Mouse (Mus musculus) thymus, postnatal 10 days (tissue): ENCODE measurements at regions not wholly inside any gene's neighbourhood (a gene's known extent, or its start where the extent isn't known, plus 50 kb on each side); places are given as distances from the start of the nearest gene placed in this dataset.

Source experiments
- DNase-seq, 2 experiments: peaks; one replicate each; pipeline ENCODE4 v3.0.0; 2021; ENCODE audit warnings: low spot score in 2 of 2

- DNase-seq = no peak
These were observed 209.1 kb downstream of the Bcl2l11 start for GRCm38 (mm10) chr2:128334757-128335500.

- no peak for DNase-seq
These were observed 211.4 kb downstream of the Bcl2l11 start for GRCm38 (mm10) chr2:128337192-128337591.

- no peak for DNase-seq
These were observed 212.0 kb downstream of the Bcl2l11 start for GRCm38 (mm10) chr2:128337791-128338190.

- no peak for DNase-seq
These were observed 212.6 kb downstream of the Bcl2l11 start for GRCm38 (mm10) chr2:128338474-128338873.

GRCm38 (mm10) chr2:128339061-128339642 is 213.3 kb downstream of the Bcl2l11 start:
- DNase-seq = no peak

GRCm38 (mm10) chr2:128339643-128340487 is 214.0 kb downstream of the Bcl2l11 start:
- DNase-seq = no peak

DNA sequence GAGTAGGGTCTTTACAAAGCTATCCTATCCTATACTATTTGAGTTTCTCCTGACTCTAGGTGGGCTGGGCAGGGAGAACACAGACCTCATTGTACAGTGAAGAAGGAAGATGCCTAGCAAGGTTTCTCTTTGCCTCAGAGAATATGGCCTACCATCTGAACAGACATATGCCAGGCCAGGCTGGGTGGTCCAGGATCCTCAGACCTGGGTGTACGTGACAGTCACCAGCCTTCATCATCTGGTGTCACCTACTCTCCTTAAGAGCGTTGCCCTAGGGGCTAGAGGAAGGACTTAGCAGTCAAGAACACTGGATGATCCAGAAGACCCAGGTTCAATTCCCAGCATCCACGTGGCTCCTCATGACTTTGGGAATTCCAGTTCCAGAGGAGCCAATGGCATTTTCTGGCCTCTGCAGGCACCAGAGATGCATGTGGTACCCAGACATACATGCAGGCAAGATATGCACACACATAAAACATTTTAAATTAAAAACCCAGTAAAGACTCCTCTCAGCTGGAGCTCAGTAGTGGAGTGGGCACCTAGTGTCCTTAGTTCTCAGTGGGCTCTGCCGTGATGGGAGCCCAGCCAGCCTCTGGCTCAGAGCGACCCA is 214.9 kb downstream of the Bcl2l11 start:
- DNase-seq = no peak

- DNase-seq = no peak
These were observed 216.4 kb downstream of the Bcl2l11 start for GRCm38 (mm10) chr2:128342212-128342611.

DNA sequence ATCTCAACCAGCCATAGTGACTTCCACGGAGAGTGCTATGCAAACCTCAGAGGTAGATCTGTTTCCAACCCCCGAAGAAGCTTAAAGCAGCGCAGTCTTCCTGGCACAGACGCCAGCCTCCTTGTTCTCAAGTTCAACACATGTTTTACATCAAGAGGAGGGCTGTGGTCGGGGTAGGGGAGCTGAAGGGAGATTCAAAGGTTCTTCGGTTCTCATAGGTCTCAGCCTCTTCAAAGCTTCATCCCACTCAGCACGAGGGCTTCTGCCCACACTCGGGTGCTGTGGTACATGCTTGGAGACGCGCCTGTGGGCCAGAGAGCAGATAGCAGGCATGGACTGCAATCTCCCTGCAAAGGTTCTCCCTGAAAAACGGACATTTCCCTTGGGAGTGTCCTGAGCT is 219.7 kb downstream of the Bcl2l11 start:
- DNase-seq = peak; percentile 18 to 19

- DNase-seq = no peak
These were observed 222.7 kb downstream of the Bcl2l11 start for GRCm38 (mm10) chr2:128348556-128348955.

- no peak for DNase-seq
These were observed 225.6 kb downstream of the Bcl2l11 start for GRCm38 (mm10) chr2:128351405-128351804.

- DNase-seq = no peak
These were observed 226.7 kb downstream of the Bcl2l11 start for GRCm38 (mm10) chr2:128352533-128352932.

DNA sequence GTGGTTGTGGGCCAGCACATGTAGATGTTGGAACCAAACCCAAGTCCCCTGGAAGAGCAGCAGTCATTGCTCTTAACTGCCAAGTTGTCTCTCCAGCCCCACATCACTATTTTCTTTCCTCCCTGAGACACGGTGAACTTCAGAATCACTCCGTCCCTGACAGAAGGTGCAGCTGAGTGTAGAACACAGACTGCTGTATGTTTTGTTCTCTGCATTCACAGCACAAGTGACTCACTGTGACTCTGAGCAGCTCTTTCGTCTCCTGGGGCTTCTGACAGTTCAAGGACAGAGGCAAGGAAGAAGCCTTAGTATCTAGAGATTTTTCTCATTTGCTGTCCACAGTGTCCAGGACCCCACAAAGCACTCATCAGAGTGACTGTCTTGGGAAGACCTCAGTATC is 227.6 kb downstream of the Bcl2l11 start:
- no peak for DNase-seq

GRCm38 (mm10) chr2:128356326-128356725 is 230.5 kb downstream of the Bcl2l11 start:
- no peak for DNase-seq

DNA sequence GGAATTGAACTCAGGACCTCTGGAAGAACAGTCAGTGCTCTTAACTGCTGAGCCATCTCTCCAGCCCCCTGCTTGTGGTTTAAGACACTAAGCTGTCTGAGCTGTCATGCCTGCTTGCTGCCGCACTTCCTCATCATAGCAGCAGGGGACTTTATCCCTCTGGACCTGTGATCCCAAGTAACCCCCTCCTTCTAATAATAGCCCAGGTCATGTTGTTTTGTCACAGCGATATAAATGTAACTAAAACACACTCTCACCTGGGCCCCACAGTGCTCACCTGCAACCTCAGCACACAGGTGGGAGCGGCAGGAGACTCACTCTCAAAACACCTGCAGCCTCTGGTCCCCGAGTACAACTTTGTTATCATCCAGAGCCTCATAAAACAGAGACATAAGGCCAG is 231.9 kb upstream of the Spdye4c start:
- no peak for DNase-seq

DNA sequence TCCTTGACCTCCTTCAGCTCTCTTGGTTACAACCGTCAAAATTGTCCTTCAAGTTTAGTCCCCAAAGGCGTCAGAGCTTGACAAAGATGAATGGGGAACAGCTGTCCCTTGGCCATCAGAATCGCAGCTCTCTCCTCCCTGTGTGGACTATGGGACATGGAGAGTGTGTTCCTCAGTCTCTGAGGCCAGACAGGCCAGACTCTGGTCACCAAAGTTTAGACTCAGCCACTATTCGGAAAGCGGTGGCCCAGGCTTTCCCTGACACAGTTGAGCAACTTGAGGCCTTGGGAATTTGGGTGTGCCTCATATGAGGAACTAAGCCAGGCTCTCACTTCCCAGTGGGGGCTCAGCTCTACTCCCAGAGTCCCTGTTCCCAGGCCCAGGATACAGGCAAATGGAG is 230.5 kb upstream of the Spdye4c start:
- no peak for DNase-seq

- no peak for DNase-seq
These were observed 229.6 kb upstream of the Spdye4c start for GRCm38 (mm10) chr2:128361436-128361835.

DNA sequence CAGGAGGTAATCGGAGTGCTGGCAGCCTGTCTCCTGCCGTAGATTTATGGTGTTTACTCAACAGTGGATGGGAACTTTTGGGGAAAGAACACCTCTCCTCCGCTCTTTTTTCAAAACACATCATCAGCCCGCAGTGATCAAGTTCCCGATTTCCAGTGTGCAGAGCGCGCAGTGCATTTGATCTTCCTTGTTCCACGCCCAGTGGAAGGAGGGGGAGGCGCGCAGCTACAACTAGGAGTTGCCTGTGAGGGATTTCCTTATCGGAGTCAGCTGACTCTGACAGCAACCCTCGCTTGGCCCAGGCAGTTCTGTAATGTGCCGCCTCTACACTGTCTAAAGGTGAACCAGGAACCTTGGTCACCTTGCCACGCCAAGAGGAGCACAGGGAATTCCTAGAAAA is 226.8 kb upstream of the Spdye4c start:
- DNase-seq = no peak

GRCm38 (mm10) chr2:128365004-128365403 is 226.0 kb upstream of the Spdye4c start:
- no peak for DNase-seq

GRCm38 (mm10) chr2:128365775-128366174 is 225.2 kb upstream of the Spdye4c start:
- no peak for DNase-seq

DNA sequence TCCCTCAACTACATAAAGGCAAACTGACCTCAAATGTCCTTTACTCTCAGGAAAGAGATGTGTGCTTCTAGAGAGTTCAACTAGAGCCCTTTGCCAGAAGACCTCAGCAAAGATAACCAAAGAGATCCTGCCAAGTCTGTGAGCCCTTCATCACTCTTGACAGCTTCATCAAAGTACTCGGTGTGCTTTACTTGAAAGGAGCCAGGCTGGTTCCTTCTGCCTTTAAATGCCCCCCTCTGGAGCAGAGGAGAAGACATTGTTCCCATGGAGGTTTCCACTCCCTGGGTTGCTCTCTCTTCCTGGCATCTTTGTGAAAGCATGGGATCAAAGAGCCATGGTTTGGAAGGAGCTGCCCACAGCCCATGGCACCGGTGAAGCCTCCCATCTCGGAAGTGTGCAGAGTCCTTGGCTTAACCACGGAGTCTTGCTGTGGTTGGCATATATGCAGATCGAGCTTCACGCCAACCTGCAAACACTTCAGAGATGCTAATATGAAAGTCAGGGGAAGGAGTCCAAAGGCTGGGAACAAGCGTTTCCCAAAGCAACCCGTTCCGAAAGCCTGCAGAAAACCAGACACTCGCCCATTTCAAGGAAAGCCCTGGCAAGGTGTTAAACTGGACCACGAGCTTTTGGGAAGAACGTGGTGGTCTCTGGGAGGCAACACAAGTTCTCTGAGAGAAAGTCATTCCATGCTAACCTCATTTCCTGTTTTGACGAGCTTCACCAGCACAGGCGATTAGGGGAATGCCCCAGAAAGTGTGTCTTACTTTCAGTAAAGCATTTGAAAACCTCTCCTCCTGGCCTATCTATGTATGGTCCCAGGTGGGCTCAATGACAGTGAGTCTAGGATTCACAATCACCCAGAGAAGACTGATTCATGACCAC is 223.5 kb upstream of the Spdye4c start:
- DNase-seq = no peak
